Mouse (Mus musculus) lung, postnatal 14 days (tissue): Measurements from ENCODE around the gene Senp3.
A peak's percentile ranks its signal among the peaks of the same experiment; 100 is the strongest.
"Not testable (repeated sequence)": the region's sequence is repeated elsewhere in the genome, so short reads cannot be mapped to it uniquely, and the experiment has no call there.

Experiments used
- DNase-seq: peaks from one replicate; pipeline ENCODE4 v3.0.0; 2021

Senp3 gene

DNA sequence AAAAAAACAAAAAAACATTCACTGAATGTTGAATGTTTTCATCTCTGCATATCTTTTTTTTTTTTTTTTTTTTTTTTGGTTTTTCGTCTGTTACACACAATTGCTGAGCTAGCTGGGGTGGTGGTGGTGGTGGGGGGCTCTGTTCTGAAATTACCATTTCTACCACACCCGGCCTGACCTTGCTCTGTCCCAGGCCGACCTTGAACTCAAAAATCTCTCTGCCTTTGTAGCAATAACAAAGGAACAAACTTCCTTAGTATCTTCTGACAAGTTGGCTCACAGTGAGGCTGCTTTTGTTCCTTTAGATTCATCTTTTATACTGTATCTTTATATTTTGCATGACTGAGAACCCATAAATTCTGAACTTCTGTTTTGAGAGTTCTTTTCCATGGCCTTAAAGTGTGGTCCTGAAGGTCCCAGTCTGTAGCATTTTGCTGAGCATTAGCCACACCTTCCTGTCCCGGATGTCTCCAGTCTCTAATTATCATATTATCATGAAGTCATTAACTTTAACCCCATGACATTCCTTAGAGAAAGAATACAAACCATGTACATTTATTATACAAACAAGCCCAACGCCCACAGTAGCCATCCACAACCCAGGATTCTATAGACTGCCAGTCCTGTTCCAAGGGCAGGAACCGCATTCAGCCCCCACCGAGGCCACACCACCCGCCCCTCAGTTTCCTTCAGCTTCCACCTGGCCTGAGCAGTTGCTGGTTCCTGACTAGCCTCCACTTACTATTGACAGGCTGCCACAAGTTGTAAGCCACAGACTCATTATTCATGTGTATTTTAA lies 22.1 kb upstream of the Senp3 start:
- DNase-seq = no peak

DNA sequence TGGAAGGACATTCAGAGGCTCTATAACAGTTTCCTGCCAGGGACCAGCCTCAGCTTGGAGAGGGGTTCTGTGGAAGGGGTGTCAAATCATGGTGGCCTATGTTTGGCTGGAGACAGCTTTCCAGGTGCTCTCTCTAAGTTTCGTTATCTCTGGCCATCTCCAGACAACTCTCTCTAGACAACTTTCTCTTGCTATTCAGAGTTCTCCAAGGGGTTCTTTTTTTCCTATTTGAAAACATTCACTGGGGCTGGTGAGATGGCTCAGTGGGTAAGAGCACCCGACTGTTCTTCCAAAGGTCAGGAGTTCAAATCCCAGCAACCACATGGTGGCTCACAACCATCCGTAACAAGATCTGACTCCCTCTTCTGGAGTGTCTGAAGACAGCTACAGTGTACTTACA lies 21.5 kb upstream of the Senp3 start:
- DNase-seq = not testable (repeated sequence)

DNA sequence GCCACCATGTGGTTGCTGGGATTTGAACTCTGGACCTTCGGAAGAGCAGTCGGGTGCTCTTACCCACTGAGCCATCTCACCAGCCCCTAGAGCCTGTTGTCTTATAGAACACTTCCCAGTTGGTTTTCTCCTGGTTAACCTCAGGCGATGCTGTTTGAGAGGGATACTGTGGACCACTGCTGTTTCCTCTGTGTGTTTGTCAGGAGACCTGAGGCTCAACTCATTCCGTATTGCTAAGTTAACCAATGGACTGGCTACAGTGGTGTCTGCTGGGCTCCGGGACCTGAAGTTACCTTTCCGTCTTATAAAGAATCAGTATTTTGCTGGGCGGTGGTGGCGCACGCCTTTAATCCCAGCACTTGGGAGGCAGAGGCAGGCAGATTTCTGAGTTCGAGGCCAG lies 21.0 kb upstream of the Senp3 start:
- DNase-seq = not testable (repeated sequence)

DNA sequence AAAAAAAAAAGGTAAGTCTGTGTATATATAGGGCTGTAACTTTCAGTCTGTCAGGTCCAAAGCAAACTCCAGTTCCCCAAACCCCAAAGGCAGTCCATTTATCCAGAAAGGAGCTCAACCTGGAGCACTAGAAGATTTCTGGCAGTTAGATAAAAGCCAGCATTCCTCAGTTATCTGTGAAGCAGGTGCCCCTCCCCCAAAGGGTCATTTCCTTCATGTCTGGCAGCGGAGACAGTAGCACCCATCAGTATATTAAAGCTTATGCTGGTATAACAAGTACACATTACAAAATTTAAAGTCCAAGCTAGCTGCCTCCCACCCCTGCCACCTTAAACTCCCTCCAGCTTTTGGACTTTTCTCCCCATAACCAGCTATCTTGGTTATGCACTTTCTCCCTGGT lies 17.7 kb upstream of the Senp3 start:
- DNase-seq = no peak

DNA sequence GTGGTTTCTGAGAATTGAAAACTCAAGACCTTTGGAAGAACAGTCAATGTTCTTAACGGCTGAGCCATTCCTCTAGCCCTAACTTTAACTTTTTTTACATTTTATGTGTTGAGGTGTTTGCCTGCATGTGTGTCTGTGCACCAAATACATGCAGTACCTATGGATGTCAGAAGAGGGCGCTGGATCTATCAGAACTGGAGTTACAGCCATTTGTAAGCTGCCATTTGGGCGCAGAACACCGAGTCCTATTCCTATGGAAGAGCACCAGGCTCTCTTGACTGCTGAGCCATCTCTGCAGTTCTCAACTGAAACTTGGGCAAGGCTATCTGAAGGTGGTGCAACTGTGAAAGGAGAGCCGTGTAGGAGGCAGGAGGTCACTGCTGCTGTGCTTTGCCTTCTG lies 16.7 kb upstream of the Senp3 start:
- no peak for DNase-seq

DNA sequence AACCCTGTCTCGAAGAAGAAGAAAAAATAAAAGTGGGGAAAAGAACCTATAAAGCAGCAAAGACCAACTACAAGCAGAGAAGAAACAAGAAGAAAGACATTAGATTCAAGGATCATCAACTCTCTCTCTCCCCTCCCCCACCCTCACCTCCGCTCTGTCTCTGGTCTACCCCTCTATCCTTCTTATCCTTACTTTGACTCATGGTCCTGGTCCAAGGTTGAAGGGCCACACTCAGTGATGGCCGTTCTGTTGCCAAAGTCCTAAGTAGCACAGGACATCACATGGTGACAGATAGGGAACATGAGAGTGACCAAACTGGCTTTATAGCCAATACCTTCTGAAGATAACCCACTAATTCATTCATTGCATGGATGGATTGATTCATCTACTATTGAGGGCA lies 15.5 kb upstream of the Senp3 start:
- DNase-seq = no peak

DNA sequence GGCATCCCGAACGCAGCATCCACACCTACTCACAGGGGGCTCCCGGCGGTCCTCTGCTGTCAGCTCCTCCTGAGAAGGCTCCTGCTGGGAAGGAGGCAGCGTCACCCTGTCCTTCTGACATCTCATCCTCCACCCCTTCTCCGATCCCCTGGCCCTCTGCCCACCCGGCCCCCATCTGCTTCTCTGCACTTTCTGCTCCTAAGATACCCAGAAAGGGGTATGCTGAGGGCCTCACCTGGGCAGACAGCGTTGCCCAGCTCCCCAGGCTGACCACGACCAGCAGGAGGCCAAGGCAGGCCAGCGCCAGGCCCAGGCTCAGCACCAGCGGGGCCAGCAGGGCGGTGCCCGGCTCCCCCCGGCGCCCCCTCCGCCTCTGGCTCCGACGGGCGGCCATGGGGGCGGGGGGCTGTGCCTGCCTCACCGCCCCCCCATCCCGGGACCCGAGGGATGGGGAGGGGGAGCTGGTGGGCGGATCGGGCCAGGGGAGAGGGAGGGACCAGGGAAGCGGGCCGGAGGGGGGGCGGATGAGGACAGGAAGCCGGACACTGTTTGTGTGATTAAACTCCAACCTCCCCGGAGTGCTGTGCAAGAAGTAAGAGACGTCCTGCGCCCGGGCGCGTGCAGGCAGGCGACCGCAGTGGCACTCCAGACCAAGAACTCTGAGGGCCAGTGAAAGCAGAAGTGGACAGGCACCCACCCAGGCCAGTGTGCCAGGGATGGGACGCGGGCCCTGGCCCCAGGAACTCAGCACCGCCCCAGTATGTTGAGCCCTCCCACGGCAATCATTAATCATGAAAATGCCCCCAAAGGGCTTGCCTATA lies 13.7 kb upstream of the Senp3 start, which contains the start of the genes Tnfsf12 and Tnfsfm13:
Gene Tnfsf12 (minus strand): TSS at position 489 of the 821 bp plus-strand sequence.
Gene Tnfsfm13 (minus strand): TSS at position 738 of the 821 bp plus-strand sequence.
- peak; percentile 83 for DNase-seq

DNA sequence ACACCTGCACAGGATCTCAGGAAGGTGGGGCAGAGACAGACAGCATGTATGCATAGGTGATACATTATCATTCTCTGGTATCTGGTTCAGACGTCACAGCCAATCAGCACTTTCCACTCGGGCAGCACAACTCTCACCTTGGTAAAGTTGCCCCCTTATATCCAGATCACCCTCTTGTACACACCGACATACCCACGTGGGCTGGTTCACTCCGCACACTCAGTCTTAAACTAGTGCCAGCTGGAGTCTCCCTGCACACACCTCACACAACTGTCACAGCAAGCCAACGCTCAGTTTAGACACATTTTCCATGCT lies 13.1 kb upstream of the Senp3 start:
- DNase-seq = no peak

DNA sequence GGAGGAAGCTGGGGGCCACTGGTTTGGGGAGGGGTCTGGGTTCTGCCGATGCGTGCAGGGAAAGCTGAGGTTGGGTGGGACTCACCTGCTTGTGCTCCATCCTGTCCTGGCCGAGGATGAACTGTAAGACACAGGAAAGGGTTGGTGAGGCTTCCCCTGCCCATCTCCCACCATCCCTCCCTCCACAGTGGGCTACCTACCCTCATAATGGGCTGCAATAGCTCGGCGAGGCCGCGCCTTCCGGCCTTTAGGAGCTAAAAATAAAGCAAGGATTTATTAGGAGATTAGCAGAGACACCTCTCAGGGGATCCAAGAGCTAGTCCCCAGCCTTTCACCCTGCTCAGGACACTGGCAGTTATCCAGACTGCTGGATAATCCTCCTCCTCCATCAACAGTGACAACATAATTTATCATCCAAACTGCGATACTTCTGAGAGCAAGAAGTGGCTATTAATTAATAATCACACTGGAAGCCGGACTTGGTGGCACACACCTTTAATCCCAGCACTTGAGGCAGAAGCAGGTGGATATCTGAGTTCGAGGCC lies 11.6 kb upstream of the Senp3 start:
- no peak for DNase-seq

DNA sequence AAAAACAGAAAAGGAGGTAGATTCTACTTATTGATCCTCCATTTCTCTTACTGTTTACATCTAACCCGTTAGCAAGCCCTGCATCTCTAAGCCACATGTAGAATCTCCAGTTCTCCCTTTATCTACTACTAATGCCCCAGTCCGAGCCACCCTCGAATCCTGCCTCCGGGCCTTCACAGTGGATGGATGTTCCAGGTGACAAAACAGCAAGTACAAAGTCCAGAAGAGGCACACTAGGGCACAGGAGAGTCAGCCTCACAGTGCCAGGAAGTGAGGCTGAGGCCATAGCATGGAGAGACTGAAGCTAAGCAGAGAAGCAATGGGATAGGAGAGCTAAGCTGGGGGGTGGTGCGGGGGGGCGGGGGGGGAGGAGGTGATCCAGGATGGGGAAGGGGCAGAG lies 11.0 kb upstream of the Senp3 start:
- DNase-seq = no peak

DNA sequence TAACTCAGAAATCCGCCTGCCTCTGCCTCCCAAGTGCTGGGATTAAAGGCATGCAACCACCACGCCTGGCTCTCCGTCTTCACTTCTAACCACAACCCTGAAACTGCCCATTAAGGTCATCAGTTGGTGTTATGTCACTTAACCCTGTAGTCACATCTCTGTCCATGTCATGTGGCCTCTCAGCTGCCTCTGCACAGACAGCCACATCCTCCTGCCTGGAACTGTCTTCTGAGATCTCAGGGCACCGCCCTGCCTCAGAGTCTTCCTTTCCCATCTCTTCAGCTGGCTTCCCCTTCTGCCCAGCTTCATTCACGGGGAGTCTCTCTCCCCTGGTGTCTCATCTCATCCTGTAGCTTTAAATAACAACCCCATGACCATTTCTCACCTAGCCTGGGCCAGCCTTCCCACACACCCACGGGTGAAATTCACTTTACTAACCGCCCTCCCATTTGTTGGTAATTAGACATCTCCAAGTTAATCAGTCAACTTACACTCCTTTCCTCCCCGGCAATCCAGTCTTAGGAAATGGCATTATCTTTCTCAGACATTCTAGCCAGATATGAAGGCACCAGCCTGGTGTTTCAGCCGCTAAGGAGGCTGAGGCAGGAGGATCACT lies 10.4 kb upstream of the Senp3 start:
- DNase-seq = no peak

DNA sequence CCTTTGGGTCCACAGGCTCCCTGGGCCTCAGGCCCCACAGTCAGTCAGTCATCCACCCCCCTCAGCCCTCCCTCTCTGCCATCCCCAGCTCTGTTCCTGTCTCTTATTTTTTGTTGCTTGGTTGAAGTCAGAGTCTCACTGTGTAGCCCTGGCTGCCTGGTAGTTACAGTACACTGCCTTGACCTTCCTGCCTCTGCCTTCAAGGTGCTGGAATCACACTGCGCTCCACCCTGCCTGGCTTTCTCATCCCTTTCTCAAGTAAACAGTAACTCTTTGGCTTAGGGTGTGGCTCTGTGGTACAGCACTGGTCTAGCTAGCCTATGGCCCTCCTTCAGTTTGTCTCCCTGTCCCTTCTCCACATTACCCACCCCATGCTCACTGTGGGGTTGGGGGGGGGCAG lies 8.0 kb upstream of the Senp3 start:
- DNase-seq = no peak

DNA sequence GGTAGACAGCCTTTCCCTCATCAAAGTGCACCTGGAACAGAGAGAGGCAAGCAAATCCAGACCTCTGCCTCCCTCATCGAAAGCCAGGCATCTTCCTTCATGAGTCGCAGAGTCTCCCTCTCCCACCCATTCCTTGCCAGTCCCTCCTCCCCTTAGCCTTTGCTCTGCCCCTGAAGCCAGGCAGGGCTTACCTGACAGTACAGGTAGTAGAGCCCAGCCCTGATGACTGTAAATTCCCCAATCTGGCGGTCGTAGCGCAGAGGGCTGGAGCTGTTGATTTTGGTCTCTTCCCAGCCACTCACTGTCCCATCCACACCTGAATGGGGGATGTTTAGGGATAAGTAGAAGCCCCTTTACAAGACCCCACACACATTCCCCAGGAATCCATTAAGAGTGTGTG lies 5.2 kb upstream of the Senp3 start:
- no peak for DNase-seq

DNA sequence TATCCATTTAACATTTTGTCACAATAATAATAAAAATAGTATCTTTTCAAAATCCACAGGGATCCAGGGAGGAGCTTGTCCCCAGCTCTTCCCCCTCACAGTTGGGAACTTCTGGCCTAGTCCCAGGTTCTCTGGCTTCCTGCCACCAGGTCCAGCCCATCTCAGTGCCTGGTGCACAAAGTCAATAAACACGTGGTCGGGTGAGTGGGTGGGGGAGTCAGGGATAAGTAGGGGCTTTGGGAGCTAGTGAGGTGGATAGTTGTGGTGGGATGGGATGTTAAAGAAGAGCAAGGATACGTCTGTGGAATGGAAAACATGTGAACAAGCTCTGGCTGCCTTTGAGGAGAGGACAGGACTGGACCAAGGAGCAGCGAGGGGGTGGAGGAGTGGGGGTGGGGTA lies 4.5 kb upstream of the Senp3 start:
- DNase-seq = peak; percentile 92

DNA sequence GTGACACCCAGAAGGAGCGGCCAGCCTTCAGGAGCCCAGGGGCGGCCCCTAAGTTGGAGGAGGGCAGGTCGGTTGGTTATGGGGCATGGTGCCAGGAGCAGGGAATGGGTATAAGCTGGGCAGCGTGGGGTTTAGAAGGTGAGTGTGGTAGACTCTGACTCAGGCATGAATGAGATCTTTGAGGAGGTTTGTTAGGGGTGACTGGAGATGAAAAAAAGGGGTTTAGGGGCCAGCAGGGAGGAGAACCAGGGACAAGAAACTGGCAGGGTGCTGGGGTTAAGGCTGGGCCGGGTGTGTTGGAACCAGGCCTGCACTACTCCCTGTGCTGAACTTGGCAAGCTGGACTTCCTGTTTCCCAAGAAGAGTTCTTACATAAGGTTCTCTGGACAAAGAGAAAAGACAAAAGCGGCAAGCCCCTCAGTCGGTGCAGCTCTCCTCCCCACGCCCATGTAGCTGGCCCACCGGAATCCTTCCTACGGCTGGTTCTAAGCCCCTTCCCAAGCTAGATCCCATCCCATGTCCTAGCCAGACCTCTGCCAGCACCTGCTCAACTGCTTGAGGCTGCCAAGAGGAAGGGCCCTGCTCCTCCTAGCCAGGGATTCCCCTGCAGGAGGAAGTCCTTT lies 3.8 kb upstream of the Senp3 start, which contains the start of gene Tnfsf13:
Gene Tnfsf13 (minus strand): TSS at position 259 of the 623 bp plus-strand sequence.
- peak; percentile 86 for DNase-seq

DNA sequence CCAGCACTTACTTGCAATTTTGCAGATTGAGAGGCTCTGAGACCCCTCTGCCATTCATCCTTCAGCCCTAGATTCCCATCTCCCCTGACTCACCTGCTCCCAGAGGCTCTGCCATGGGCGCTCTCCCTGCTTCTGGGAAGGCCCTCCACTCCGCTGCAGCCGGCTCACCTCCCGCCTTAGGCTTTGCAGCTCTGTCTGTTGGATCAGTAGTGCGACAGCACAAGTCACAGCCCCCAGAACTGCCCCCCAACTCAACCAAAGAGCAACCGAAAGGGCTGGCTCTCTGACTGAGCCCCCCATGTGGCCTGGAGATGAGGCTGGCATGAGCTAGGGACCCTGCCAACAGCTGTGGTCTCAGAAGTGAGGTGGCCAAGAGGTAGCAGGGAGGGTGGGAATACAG lies 3.1 kb upstream of the Senp3 start:
- DNase-seq = no peak

DNA sequence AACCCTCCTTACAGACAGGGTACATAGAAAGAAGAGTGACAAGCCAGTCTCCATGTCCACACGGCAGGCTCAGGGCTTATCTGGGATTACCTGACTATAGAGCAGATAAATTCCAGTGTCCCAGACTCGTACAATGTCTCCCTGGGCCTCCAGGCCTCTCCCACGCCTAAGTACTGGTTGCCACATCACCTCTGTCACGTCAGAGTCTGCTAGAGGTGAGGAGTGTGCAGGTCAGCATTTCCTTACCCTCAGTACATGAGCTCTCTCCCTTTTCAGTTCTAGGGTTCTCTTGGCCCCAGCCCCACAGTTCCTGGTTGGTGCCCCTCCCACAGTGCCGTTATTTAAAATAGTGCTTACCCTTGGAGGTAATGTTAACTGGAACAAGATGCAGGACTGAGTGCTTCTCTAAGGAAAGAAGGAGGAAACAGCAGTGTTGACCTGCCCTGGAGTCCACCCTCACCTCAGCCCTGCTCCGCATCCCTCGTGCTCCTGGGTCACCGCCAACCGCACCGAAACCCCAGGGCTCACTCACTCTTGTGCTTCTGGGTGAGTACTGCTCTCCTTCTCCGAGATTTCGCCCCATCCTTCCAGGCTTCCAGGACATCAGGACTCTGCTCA lies 2.4 kb upstream of the Senp3 start:
- DNase-seq = peak; percentile 47

DNA sequence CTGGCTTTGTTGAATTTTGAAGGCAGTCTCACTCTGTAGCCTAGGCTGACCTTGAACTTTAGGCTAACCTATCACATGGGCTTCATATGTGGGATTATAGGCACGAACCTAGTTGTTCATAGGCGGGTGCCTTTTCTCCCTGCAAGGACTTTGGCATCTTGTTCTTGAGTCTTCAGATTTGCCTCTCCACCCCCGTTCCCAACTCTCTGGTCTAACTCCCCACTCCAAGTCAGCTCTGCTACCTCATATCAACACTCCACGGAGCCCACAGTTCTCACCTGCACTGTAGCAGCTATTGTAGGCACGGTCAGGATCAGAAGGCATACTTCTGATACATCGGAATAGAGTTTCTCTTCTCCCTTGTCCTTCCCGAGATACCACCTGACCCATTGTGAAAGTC lies 1.7 kb upstream of the Senp3 start:
- DNase-seq = no peak

DNA sequence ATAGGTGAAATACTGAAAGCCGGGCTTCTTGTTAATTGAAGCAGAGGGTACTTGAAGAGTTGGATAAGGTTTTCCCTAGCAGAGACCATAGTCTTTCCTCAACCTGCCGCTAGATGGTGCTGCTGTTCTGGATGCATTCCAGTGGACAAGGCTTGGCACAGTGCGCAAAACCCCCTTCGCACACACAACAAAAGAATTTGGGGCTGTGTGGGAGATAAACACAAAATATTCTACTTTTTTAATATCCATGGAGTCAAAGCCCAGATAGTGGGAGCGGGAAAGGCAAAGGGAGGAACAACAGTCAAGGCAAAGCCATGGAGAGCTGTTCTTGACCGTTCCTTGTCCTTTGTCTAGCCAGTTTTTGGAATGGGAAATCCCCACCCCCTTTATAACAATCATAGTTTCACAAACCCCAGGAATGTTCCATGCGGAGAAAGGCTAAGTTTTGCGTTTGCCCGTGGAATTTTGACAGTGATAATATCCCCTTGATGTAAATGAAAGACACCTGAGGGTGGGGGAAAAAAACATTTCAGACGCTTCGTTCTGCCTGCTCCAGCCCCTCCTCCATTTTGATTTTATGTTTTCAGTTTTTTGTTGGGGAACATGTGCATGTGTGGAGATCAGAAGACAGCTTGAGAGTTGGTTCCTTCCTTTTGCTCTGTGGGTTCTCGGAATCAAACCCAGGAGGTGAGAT lies 1.1 kb upstream of the Senp3 start:
- DNase-seq = peak; percentile 96

DNA sequence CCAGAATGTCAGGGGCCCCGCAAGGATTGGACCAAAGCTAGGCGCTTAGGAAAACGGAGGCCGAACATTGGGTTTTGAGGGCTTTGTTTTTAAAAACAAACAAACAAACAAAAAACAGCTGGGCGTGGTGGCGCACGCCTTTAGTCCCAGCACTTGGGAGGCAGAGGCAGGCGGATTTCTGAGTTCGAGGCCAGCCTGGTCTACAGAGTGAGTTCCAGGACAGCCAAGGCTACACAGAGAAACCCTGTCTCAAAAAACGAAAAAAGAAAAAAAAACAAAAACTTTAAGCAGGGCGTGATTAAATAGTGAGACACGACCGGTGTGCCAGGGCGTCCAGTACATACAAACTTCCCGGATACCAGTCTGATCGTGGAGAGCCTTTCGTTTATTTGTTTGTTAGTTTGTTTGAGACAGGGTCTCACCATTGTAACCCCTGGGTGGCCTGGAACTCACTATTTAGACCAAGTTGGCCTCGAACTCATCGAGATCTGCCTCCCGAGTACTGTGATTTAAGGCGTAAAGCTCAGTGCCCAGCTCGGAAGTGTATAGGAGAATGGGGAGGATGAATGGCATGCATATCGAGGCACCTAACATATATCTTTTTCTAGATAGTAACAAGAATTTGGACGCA lies 440 bp upstream of the Senp3 start:
- DNase-seq = no peak

DNA sequence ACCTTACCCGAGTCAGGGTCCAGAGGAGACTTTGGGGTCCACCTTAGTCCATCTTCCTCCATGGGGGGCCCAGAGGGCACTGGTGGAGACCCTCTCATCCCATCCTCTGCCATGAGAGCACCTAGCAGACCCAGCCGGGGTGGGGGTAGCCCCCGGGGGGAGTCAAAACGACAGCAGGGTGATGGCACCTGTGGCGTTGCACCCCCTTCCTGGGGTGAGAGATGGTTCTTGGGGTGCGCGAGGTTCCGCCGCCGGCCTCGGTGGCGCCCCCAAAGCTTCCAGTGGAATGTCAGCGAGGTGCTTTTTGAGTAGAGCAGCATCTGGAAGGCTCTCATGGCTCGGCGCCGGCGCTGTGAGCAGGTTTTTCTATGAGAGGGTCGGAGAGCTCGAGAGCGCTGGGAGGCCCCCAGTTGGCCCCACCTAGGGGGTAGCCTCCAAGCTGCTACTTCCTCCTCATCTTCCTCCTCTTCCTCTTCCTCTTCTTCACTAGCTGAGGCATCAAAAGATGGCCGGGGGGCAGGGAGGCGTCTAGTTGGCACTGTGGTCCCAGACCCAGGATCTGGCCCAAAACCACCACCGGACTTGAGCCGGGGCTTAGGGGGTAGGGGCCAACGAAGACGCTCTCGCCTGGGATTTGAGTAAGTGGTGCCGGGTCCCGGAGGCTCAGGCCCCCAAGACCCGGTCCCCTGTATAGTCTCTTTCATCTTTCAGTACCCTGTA lies 1.6 kb downstream of the Senp3 start:
- DNase-seq = no peak
